Mouse (Mus musculus) effector memory CD4-positive, alpha-beta T cell, adult 5 months (primary cell): ENCODE measurements around the gene Dennd2a. TPM values are rescaled to one million over a fixed set of nuclear protein-coding genes. Genes with fewer than 3 reads are reported as not detected.

Experiments
- polyA plus RNA-seq: library from polyadenylated mRNA; unstranded; fragments of 100-300 nt; shearing (Covaris generic); gene quantifications from one replicate; pipeline ENCODE4 v1.2.1, GENCODE M21; 2017

Dennd2a gene
- polyA plus RNA-seq: not detected

GRCm38 (mm10) chr6:39557723-39558261, at the start of gene Dennd2a:
TSS of gene Dennd2a (minus strand) at chr6:39557867.

GRCm38 (mm10) chr6:39592401-39593214, 34.9 kb upstream of the Dennd2a start, which contains the start of gene Ndufb2:
TSS of gene Ndufb2 (plus strand) at chr6:39592574.

GRCm38 (mm10) chr6:39585517-39585916, 27.9 kb upstream of the Dennd2a start, which contains the start of gene Gm42420:
TSS of gene Gm42420 (plus strand) at chr6:39585753.

GRCm38 (mm10) chr6:39573791-39574554, 16.3 kb upstream of the Dennd2a start, which contains the start of gene Adck2:
TSS of gene Adck2 (plus strand) at chr6:39573873.

GRCm38 (mm10) chr6:39419851-39420721, 137.6 kb downstream of the Dennd2a start, which contains the start of gene Mkrn1:
TSS of gene Mkrn1 (minus strand) at chr6:39420462.

Other genes starting within 250 kb of the Dennd2a start
- gene Slc37a3, start 180.2 kb downstream of the Dennd2a start, polyA plus RNA-seq: 74.9 TPM
- gene Rab19, start 176.7 kb downstream of the Dennd2a start, polyA plus RNA-seq: 32.8 TPM
- 219 TPM for gene Mkrn1, start 137.4 kb downstream of the Dennd2a start, polyA plus RNA-seq
- gene Adck2, start 16.0 kb upstream of the Dennd2a start, polyA plus RNA-seq: 40.0 TPM
- gene Gm42420, start 27.9 kb upstream of the Dennd2a start, polyA plus RNA-seq: not detected
- gene Ndufb2, start 34.7 kb upstream of the Dennd2a start, polyA plus RNA-seq: 95.5 TPM
- gene Braf, start 167.6 kb upstream of the Dennd2a start, polyA plus RNA-seq: 36.1 TPM